17 mouse cellular contexts compared by ENCODE assay signal in genomic region chr2:31639466-31639760, GRCm38 (mm10). TPM values are rescaled to one million over a fixed set of nuclear protein-coding genes. Genes with fewer than 3 reads are reported as not detected.
DNase-seq lines count a peak whose midpoint lies in the region; ATAC-seq and TF ChIP-seq lines count a peak whose summit lies in the region.
"Had no signal": no experiment of that assay in that cellular context is flagged by ENCODE, and none has a peak within 500 bp of the region (broad histone marks: within the 10 kb centered on the region; RNA-seq: fewer than 3 reads in every experiment).

No protein-coding gene starts in this region.

- DNase-seq in kidney, postnatal 0 days (ENCODE audit: low spot score) = no peak
- no peak for DNase-seq in kidney, postnatal 10 days
- DNase-seq in midbrain, embryonic 10.5 days (ENCODE audit: low spot score) = no peak
- no peak for DNase-seq in layer of hippocampus, adult 9-10 months (ENCODE audit: low spot score)
- no peak for DNase-seq in layer of hippocampus, adult 18-20 months (ENCODE audit: low spot score in 2 of 2)
- no peak for DNase-seq in left cerebral cortex, postnatal 4 days
- DNase-seq: adrenal gland, adult 2 months; gastrocnemius, adult 2 months; kidney, adult 2 months; thymus, postnatal 36 days had no signal

- peaks cover 11% of the 10 kb centered on the region; the same call in 1 of the 2 replicates for H3K4me1 ChIP-seq in kidney, postnatal 0 days (replicated peaks; ENCODE audit: insufficient read depth, low read length)
- peaks cover 69% of the 10 kb centered on the region for H3K4me1 ChIP-seq in forebrain, embryonic 15.5 days
- peaks cover 92% of the 10 kb centered on the region for H3K4me1 ChIP-seq in midbrain, embryonic 10.5 days
- H3K4me1 ChIP-seq in neural tube, embryonic 15.5 days = peaks cover 62% of the 10 kb centered on the region

- intact Hi-C loops in left cerebral cortex, postnatal 4 days (cut with DNase I) = no loop called here

- H3K4me3 ChIP-seq in kidney, postnatal 0 days (replicated peaks; ENCODE audit: low read depth, low read length) = 0 out of 2 replicates have a peak overlapping the region, but pooled peaks have one; percentile 8
- peak overlapping the region; percentile 25; the same call in 1 of the 2 replicates for H3K4me3 ChIP-seq in forebrain, embryonic 15.5 days
- H3K4me3 ChIP-seq in midbrain, embryonic 10.5 days = peak overlapping the region; percentile 53
- H3K4me3 ChIP-seq in neural tube, embryonic 15.5 days (replicated peaks) = peak overlapping the region; percentile 26; the same call in 1 of the 2 replicates
- H3K4me3 ChIP-seq: gastrocnemius, adult 2 months had no signal

- H3K27me3 ChIP-seq in kidney, postnatal 0 days (ENCODE audit: insufficient read depth, low read length) = peaks cover 92% of the 10 kb centered on the region
- H3K27me3 ChIP-seq in forebrain, embryonic 15.5 days = peaks cover 98% of the 10 kb centered on the region
- peaks cover 100% of the 10 kb centered on the region for H3K27me3 ChIP-seq in midbrain, embryonic 10.5 days (ENCODE audit: low read depth, poor library complexity, severe bottlenecking)
- H3K27me3 ChIP-seq in neural tube, embryonic 15.5 days (replicated peaks) = peaks cover 95% of the 10 kb centered on the region

- no peak for TF ChIP-seq CTCF in kidney, postnatal 0 days (IDR thresholded peaks at IDR 0.05; ENCODE audit: low read depth)

- no peak overlapping the region for H3K4me2 ChIP-seq in kidney, postnatal 0 days (ENCODE audit: low read length)
- H3K4me2 ChIP-seq in forebrain, embryonic 15.5 days (replicated peaks) = peak overlapping the region; percentile 23
- peak overlapping the region; percentile 38 for H3K4me2 ChIP-seq in neural tube, embryonic 15.5 days

- no peaks in the 10 kb centered on the region for H3K9me3 ChIP-seq in kidney, postnatal 0 days (replicated peaks; ENCODE audit: low read length)
- H3K9me3 ChIP-seq in forebrain, embryonic 15.5 days = no peaks in the 10 kb centered on the region
- H3K9me3 ChIP-seq in midbrain, embryonic 10.5 days (replicated peaks) = no peaks in the 10 kb centered on the region
- no peaks in the 10 kb centered on the region for H3K9me3 ChIP-seq in neural tube, embryonic 15.5 days (replicated peaks)
- H3K9me3 ChIP-seq: embryonic facial prominence, embryonic 15.5 days had no signal

- no peaks in the 10 kb centered on the region for H3K36me3 ChIP-seq in kidney, postnatal 0 days (ENCODE audit: insufficient read depth, low read length)
- no peaks in the 10 kb centered on the region for H3K36me3 ChIP-seq in forebrain, embryonic 15.5 days
- H3K36me3 ChIP-seq in midbrain, embryonic 10.5 days = peaks cover 16% of the 10 kb centered on the region; the same call in 1 of the 2 replicates
- H3K36me3 ChIP-seq in neural tube, embryonic 15.5 days = no peaks in the 10 kb centered on the region
- H3K36me3 ChIP-seq: embryonic facial prominence, embryonic 15.5 days had no signal

- ATAC-seq in kidney, postnatal 0 days (replicated peaks; ENCODE audit: low FRiP score, low read depth) = no peak
- 0 out of 2 replicates have a peak, but pooled peaks have one; percentile 8 for ATAC-seq in forebrain, embryonic 15.5 days (replicated peaks)
- no peak for ATAC-seq in neural tube, embryonic 15.5 days (ENCODE audit: low FRiP score)
- ATAC-seq: Patski had no signal

- WGBS in kidney, postnatal 0 days = 3% methylated on average over 13 of the region's 13 CpGs
- 0% methylated on average over 13 of the region's 13 CpGs for WGBS in forebrain, embryonic 15.5 days
- under 1% methylated on average over 13 of the region's 13 CpGs for WGBS in midbrain, embryonic 10.5 days
- 0% methylated on average over 12 of the region's 13 CpGs for WGBS in neural tube, embryonic 15.5 days

- H3K27ac ChIP-seq in kidney, postnatal 0 days = no peak overlapping the region
- H3K27ac ChIP-seq in forebrain, embryonic 15.5 days (replicated peaks) = no peak overlapping the region
- H3K27ac ChIP-seq in midbrain, embryonic 10.5 days (replicated peaks) = peak overlapping the region; percentile 60
- no peak overlapping the region for H3K27ac ChIP-seq in neural tube, embryonic 15.5 days (replicated peaks)
- H3K27ac ChIP-seq: embryonic facial prominence, embryonic 15.5 days; gastrocnemius, adult 2 months; liver, embryonic 14.5 days had no signal

- H3K9ac ChIP-seq in kidney, postnatal 0 days (ENCODE audit: low read depth, low read length) = no peak overlapping the region
- no peak overlapping the region; the same call in 1 of the 2 replicates for H3K9ac ChIP-seq in forebrain, embryonic 15.5 days (replicated peaks)
- H3K9ac ChIP-seq in neural tube, embryonic 15.5 days (replicated peaks) = no peak overlapping the region
- H3K9ac ChIP-seq: embryonic facial prominence, embryonic 15.5 days; liver, embryonic 14.5 days had no signal

RNA-seq across cellular contexts. Expression of gene Prdm12, which starts 0.4 kb away (rescaled TPM):
- not detected in 2 replicates for polyA plus RNA-seq in kidney, postnatal 0 days (2015; fragmentation: Nextera tagmentation; extraction: Ambion mirVana)
- 2.9 and 4.1 TPM in 2 replicates for polyA plus RNA-seq in forebrain, embryonic 15.5 days (2015; fragmentation: Nextera tagmentation; extraction: Ambion mirVana)
- polyA plus RNA-seq in midbrain, embryonic 10.5 days (2016; fragmentation: Nextera tagmentation; extraction: Ambion mirVana) = 2.0 and 4.3 TPM in 2 replicates
- polyA plus RNA-seq in neural tube, embryonic 15.5 days (2015; fragmentation: Nextera tagmentation; extraction: Ambion mirVana) = 5.3 and 7.8 TPM in 2 replicates
- under 1 TPM; 0.30 to 0.37 TPM for total RNA-seq in layer of hippocampus, adult 18-20 months (2021)
- under 1 TPM; 0.44 to 0.64 TPM for total RNA-seq in left cerebral cortex, postnatal 4 days (2021)
- total RNA-seq: adrenal gland, adult 2 months; gastrocnemius, adult 2 months; layer of hippocampus, postnatal 25 days had no signal
- polyA plus RNA-seq: adrenal gland, adult 2 months; heart, embryonic 16.5 days; kidney, adult 2 months; liver, embryonic 14.5 days; Patski had no signal

RNA-seq across cellular contexts. Expression of gene Exosc2, which starts 31.1 kb away (rescaled TPM):
- 35.9 and 41.8 TPM in 2 replicates for polyA plus RNA-seq in kidney, postnatal 0 days (2015; fragmentation: Nextera tagmentation; extraction: Ambion mirVana)
- polyA plus RNA-seq in forebrain, embryonic 15.5 days (2015; fragmentation: Nextera tagmentation; extraction: Ambion mirVana) = 41.6 and 44.2 TPM in 2 replicates
- 97.4 and 106 TPM in 2 replicates for polyA plus RNA-seq in midbrain, embryonic 10.5 days (2016; fragmentation: Nextera tagmentation; extraction: Ambion mirVana)
- 40.3 and 47.1 TPM in 2 replicates for polyA plus RNA-seq in neural tube, embryonic 15.5 days (2015; fragmentation: Nextera tagmentation; extraction: Ambion mirVana)
- total RNA-seq in layer of hippocampus, adult 18-20 months (2021) = 10 to 100 TPM; 21.8 to 22.3 TPM
- 10 to 100 TPM; 28.4 to 29.0 TPM for total RNA-seq in left cerebral cortex, postnatal 4 days (2021)

RNA-seq across cellular contexts. Expression of gene Abl1, which starts 48.8 kb away (rescaled TPM):
- 24.1 and 26.5 TPM in 2 replicates for polyA plus RNA-seq in kidney, postnatal 0 days (2015; fragmentation: Nextera tagmentation; extraction: Ambion mirVana)
- 23.6 and 23.7 TPM in 2 replicates for polyA plus RNA-seq in forebrain, embryonic 15.5 days (2015; fragmentation: Nextera tagmentation; extraction: Ambion mirVana)
- polyA plus RNA-seq in midbrain, embryonic 10.5 days (2016; fragmentation: Nextera tagmentation; extraction: Ambion mirVana) = 44.2 and 48.2 TPM in 2 replicates
- 13.3 and 18.0 TPM in 2 replicates for polyA plus RNA-seq in neural tube, embryonic 15.5 days (2015; fragmentation: Nextera tagmentation; extraction: Ambion mirVana)
- 10 to 100 TPM; 42.5 to 46.0 TPM for total RNA-seq in layer of hippocampus, adult 18-20 months (2021)
- total RNA-seq in left cerebral cortex, postnatal 4 days (2021) = 10 to 100 TPM; 51.3 to 54.4 TPM
